Mouse (Mus musculus): ENCODE measurements at regions not wholly inside any gene's neighbourhood (a gene's known extent, or its start where the extent isn't known, plus 50 kb on each side); places are given as distances from the start of the nearest gene placed in this dataset.

GRCm38 (mm10) chr4:55652628-55653027 is 120.4 kb upstream of the Klf4 start:
- Histone ChIP-seq H3K27me3 (replicated peaks; ENCODE audit: control insufficient read depth, insufficient read depth, low read length) (no peaks in the 10 kb centered on the region), H3K4me1 (ENCODE audit: control insufficient read depth, insufficient read depth, low read length) (peaks cover 3% of the 10 kb centered on the region; the same call in 1 of the 2 replicates), H3K36me3 (ENCODE audit: control insufficient read depth, insufficient read depth, low read length) (no peaks in the 10 kb centered on the region), H3K9ac (ENCODE audit: low read length) (no peak overlapping the region), H3K9me3 (replicated peaks; ENCODE audit: control insufficient read depth, low read length) (no peaks in the 10 kb centered on the region), H3K4me3 (ENCODE audit: low read depth, low read length) (no peak overlapping the region), H3K4me2 (ENCODE audit: low read length) (no peak overlapping the region), H3K27ac (ENCODE audit: low read depth, low read length) (no peak overlapping the region)
- ATAC-seq (no peak), DNase-seq (ENCODE audit: low spot score) (no peak)
- WGBS, result 79% methylated on average over 5 of the region's 5 CpGs

DNA sequence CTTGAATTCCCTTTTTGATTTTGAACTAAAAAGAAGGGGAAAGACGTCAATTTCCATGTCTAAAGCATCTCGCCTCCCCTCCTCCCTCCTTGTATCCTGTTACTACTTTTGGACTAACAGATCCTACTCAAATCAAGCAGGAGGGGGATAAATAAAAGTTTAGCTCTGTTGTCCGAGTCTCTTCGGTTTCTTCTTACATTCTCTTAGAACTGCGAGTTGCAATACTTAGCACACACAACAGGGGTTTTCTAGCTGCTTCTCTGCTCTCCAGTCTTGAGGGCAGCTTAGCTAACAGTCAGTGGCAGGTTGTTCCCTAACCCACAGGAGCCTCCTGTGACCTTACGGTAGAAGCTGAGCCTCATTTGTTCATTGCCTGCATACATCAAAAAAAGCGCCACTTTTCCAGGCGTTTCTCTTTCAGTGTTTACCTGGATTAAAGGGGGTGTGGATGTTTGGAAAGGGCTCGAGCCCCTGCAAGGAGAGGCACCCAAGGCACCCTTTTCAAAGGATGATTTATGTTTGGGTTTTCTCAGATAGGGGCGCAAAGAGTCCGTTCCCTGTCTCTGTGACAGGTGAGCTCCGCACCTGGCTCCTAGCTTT is 119.6 kb upstream of the Klf4 start:
- Histone ChIP-seq H3K27me3 (replicated peaks; ENCODE audit: control insufficient read depth, insufficient read depth, low read length) (no peaks in the 10 kb centered on the region), H3K27ac (ENCODE audit: low read depth, low read length) (peak overlapping the region; percentile 79), H3K4me2 (ENCODE audit: low read length) (peak overlapping the region; percentile 80), H3K4me3 (ENCODE audit: low read depth, low read length) (peak overlapping the region; percentile 58), H3K4me1 (ENCODE audit: control insufficient read depth, insufficient read depth, low read length) (peaks cover 3% of the 10 kb centered on the region; the same call in 1 of the 2 replicates), H3K36me3 (ENCODE audit: control insufficient read depth, insufficient read depth, low read length) (no peaks in the 10 kb centered on the region), H3K9ac (ENCODE audit: low read length) (peak overlapping the region; percentile 82), H3K9me3 (replicated peaks; ENCODE audit: control insufficient read depth, low read length) (no peaks in the 10 kb centered on the region)
- WGBS, result 16% methylated on average over 12 of the region's 12 CpGs
- no peak; the same call in 1 of the 2 replicates for ATAC-seq
- peak; percentile 46 for DNase-seq (ENCODE audit: low spot score)

DNA sequence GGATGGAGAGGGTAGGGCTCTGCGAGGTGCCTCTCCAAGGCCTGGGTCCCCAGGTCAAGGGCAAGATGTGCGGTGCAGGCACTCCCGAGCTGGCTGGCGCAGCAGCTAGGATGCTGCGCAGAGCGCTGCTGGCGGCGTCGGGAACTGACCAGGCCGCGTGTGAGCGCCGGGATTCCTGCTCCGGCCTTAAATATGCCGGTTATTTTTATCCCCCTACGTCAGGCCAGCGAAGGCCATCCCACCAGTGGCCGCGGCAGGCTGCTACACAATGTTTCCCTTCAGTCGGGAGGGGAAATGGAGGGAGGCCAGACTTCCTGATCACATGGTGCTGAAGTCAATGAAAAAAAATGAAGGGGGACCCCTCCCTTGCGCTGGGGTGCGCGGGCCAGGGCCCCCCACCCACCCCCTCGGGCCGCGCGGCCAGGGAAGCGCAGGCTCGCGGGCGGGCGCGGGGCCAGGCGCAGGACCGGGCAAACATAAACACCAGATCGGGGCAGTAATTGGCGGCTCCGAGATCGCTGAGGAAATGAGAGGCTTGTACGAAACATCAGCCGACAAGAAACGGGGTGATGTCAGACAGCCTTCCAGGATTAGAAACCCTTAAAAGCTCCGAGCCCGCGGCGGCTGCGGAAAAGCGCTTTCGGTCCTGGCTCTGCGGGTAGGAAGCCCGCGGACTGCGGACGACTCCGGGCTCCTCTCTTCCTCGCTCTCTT is 118.9 kb upstream of the Klf4 start:
- Histone ChIP-seq H3K9me3 (replicated peaks; ENCODE audit: control insufficient read depth, low read length) (no peaks in the 10 kb centered on the region), H3K36me3 (ENCODE audit: control insufficient read depth, insufficient read depth, low read length) (no peaks in the 10 kb centered on the region), H3K27me3 (replicated peaks; ENCODE audit: control insufficient read depth, insufficient read depth, low read length) (no peaks in the 10 kb centered on the region), H3K4me1 (ENCODE audit: control insufficient read depth, insufficient read depth, low read length) (peaks cover 3% of the 10 kb centered on the region; the same call in 1 of the 2 replicates), H3K4me3 (ENCODE audit: low read depth, low read length) (peak overlapping the region; percentile 58), H3K9ac (ENCODE audit: low read length) (peak overlapping the region; percentile 82), H3K27ac (ENCODE audit: low read depth, low read length) (peak overlapping the region; percentile 79), H3K4me2 (ENCODE audit: low read length) (peak overlapping the region; percentile 80)
- ATAC-seq, result peak; percentile 89
- 1% methylated on average over 50 of the region's 56 CpGs for WGBS
- peak; percentile 86 for DNase-seq (ENCODE audit: low spot score)

DNA sequence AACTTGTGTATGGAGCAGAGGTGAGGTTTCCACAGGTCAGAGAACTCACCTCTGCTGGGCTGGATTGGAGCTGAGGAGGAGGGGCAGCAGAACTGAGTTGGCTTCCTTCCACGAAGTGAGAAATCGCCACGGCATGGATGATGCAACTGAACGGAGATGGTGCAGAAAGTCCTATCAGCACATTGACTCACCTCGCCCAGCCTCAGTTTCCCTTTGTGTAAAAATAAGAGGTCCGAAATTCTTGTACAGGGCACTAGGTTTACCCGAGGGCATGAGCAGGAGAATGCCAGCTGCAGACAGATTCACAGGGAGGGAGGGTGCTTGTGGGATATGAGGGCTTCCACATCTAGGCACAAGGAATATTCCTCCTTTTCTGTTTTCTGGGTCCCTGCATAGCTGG is 117.9 kb upstream of the Klf4 start:
- 0 out of 2 replicates have a peak, but pooled peaks have one; percentile 0 for ATAC-seq
- no peak overlapping the region for H3K9ac ChIP-seq (ENCODE audit: low read length)

GRCm38 (mm10) chr4:55648376-55648775 is 116.1 kb upstream of the Klf4 start:
- peak; percentile 48 for DNase-seq (ENCODE audit: low spot score)
- 19% methylated on average over 7 of the region's 7 CpGs for WGBS
- Histone ChIP-seq H3K9me3 (replicated peaks; ENCODE audit: control insufficient read depth, low read length) (no peaks in the 10 kb centered on the region), H3K4me1 (ENCODE audit: control insufficient read depth, insufficient read depth, low read length) (peaks cover 7% of the 10 kb centered on the region; the same call in 1 of the 2 replicates), H3K9ac (ENCODE audit: low read length) (no peak overlapping the region), H3K4me2 (ENCODE audit: low read length) (no peak overlapping the region), H3K4me3 (ENCODE audit: low read depth, low read length) (no peak overlapping the region), H3K27me3 (replicated peaks; ENCODE audit: control insufficient read depth, insufficient read depth, low read length) (no peaks in the 10 kb centered on the region), H3K27ac (ENCODE audit: low read depth, low read length) (no peak overlapping the region), H3K36me3 (ENCODE audit: control insufficient read depth, insufficient read depth, low read length) (no peaks in the 10 kb centered on the region)
- no peak for ATAC-seq

More for the DNA sequence above, 117.9 kb upstream of the Klf4 start:
- WGBS, result 53% methylated on average over 7 of the region's 7 CpGs
- no peaks in the 10 kb centered on the region for H3K36me3 ChIP-seq (ENCODE audit: control insufficient read depth, insufficient read depth, low read length)
- peaks cover 7% of the 10 kb centered on the region; the same call in 1 of the 2 replicates for H3K4me1 ChIP-seq (ENCODE audit: control insufficient read depth, insufficient read depth, low read length)
- H3K9me3 ChIP-seq (replicated peaks; ENCODE audit: control insufficient read depth, low read length), result no peaks in the 10 kb centered on the region
- H3K27me3 ChIP-seq (replicated peaks; ENCODE audit: control insufficient read depth, insufficient read depth, low read length), result no peaks in the 10 kb centered on the region
- H3K27ac ChIP-seq (ENCODE audit: low read depth, low read length), result no peak overlapping the region
- H3K4me2 ChIP-seq (ENCODE audit: low read length), result no peak overlapping the region
- no peak for DNase-seq (ENCODE audit: low spot score)
- H3K4me3 ChIP-seq (ENCODE audit: low read depth, low read length), result no peak overlapping the region

- 72% methylated on average over 3 of the region's 3 CpGs for WGBS
- no peaks in the 10 kb centered on the region for H3K36me3 ChIP-seq (ENCODE audit: control insufficient read depth, insufficient read depth, low read length)
- H3K9me3 ChIP-seq (replicated peaks; ENCODE audit: control insufficient read depth, low read length), result no peaks in the 10 kb centered on the region
- H3K9ac ChIP-seq (ENCODE audit: low read length), result no peak overlapping the region
- H3K4me3 ChIP-seq (ENCODE audit: low read depth, low read length), result no peak overlapping the region
- 0 out of 2 replicates have a peak, but pooled peaks cover 4% of the 10 kb centered on the region for H3K4me1 ChIP-seq (ENCODE audit: control insufficient read depth, insufficient read depth, low read length)
- DNase-seq (ENCODE audit: low spot score) (no peak), ATAC-seq (no peak)
- H3K27me3 ChIP-seq (replicated peaks; ENCODE audit: control insufficient read depth, insufficient read depth, low read length), result no peaks in the 10 kb centered on the region
- H3K27ac ChIP-seq (ENCODE audit: low read depth, low read length), result no peak overlapping the region
- no peak overlapping the region for H3K4me2 ChIP-seq (ENCODE audit: low read length)
Observed at GRCm38 (mm10) chr4:55645432-55645831, 113.2 kb upstream of the Klf4 start.

- WGBS, result 72% methylated on average over 2 of the region's 2 CpGs
- H3K27me3 ChIP-seq (replicated peaks; ENCODE audit: control insufficient read depth, insufficient read depth, low read length), result no peaks in the 10 kb centered on the region
- no peak overlapping the region for H3K4me3 ChIP-seq (ENCODE audit: low read depth, low read length)
Observed at GRCm38 (mm10) chr4:55644895-55645294, 112.6 kb upstream of the Klf4 start.

GRCm38 (mm10) chr4:55634946-55635511 is 102.8 kb upstream of the Klf4 start:
- H3K9ac ChIP-seq (ENCODE audit: low read length), result no peak overlapping the region
- H3K9me3 ChIP-seq (replicated peaks; ENCODE audit: control insufficient read depth, low read length), result no peaks in the 10 kb centered on the region
- no peak overlapping the region for H3K4me2 ChIP-seq (ENCODE audit: low read length)
- H3K27me3 ChIP-seq (replicated peaks; ENCODE audit: control insufficient read depth, insufficient read depth, low read length), result no peaks in the 10 kb centered on the region
- no peak for DNase-seq (ENCODE audit: low spot score)
- no peaks in the 10 kb centered on the region for H3K4me1 ChIP-seq (ENCODE audit: control insufficient read depth, insufficient read depth, low read length)
- H3K27ac ChIP-seq (ENCODE audit: low read depth, low read length), result no peak overlapping the region
- no peak for ATAC-seq
- no peak overlapping the region for H3K4me3 ChIP-seq (ENCODE audit: low read depth, low read length)
- WGBS, result 84% methylated on average over 7 of the region's 7 CpGs
- H3K36me3 ChIP-seq (ENCODE audit: control insufficient read depth, insufficient read depth, low read length), result no peaks in the 10 kb centered on the region

More at GRCm38 (mm10) chr4:55644895-55645294, 112.6 kb upstream of the Klf4 start:
- no peak overlapping the region for H3K9ac ChIP-seq (ENCODE audit: low read length)
- no peaks in the 10 kb centered on the region for H3K36me3 ChIP-seq (ENCODE audit: control insufficient read depth, insufficient read depth, low read length)
- no peak overlapping the region for H3K4me2 ChIP-seq (ENCODE audit: low read length)
- no peak overlapping the region for H3K27ac ChIP-seq (ENCODE audit: low read depth, low read length)
- DNase-seq (ENCODE audit: low spot score) (no peak), ATAC-seq (no peak)
- H3K9me3 ChIP-seq (replicated peaks; ENCODE audit: control insufficient read depth, low read length), result no peaks in the 10 kb centered on the region
- H3K4me1 ChIP-seq (ENCODE audit: control insufficient read depth, insufficient read depth, low read length), result 0 out of 2 replicates have a peak, but pooled peaks cover 4% of the 10 kb centered on the region

DNA sequence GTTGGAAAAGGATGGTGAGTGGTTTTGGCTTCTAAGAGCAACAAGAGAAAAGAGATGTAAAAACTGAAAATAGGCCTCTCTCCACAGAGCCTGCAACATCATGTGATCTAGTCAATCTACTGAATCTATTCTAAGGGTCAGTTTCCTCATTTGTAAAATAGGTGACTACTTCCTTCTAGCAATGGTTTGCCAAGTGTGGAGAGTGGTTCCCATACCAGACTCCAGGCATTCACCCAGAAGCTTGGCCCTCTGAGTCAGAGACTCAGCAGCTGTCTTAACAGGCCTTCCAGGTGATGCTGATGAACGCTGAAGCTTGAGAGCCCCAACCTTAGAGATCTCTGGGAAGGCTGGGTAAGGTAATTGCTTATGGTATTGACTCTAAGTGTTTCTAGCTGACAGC is 98.9 kb upstream of the Klf4 start:
- H3K27ac ChIP-seq (ENCODE audit: low read depth, low read length), result no peak overlapping the region

More for the DNA sequence above, 98.9 kb upstream of the Klf4 start:
- no peaks in the 10 kb centered on the region for H3K27me3 ChIP-seq (replicated peaks; ENCODE audit: control insufficient read depth, insufficient read depth, low read length)
- H3K4me3 ChIP-seq (ENCODE audit: low read depth, low read length), result no peak overlapping the region
- H3K9me3 ChIP-seq (replicated peaks; ENCODE audit: control insufficient read depth, low read length), result no peaks in the 10 kb centered on the region
- 75% methylated on average over 1 of the region's 1 CpGs for WGBS
- no peak overlapping the region for H3K9ac ChIP-seq (ENCODE audit: low read length)
- DNase-seq (ENCODE audit: low spot score), result no peak
- ATAC-seq, result no peak
- H3K36me3 ChIP-seq (ENCODE audit: control insufficient read depth, insufficient read depth, low read length), result no peaks in the 10 kb centered on the region
- H3K4me2 ChIP-seq (ENCODE audit: low read length), result no peak overlapping the region
- H3K4me1 ChIP-seq (ENCODE audit: control insufficient read depth, insufficient read depth, low read length), result no peaks in the 10 kb centered on the region

Measured in forebrain, embryonic 14.5 days (tissue).